Mouse (Mus musculus) G1E (cell line): Measurements from ENCODE around the gene Morn5.

Experiments
- CTCF ChIP-seq: IDR thresholded peaks from 2 replicates; pipeline ENCODE4 v1.5.1; 2012; ENCODE audit warnings: low read depth, low read length, inconsistent platforms, mixed read lengths
- GATA1 ChIP-seq: IDR thresholded peaks from 2 replicates; pipeline ENCODE4 v1.6.1; 2012; ENCODE audit warnings: borderline replicate concordance, low read length, inconsistent platforms, mixed read lengths
- GATA2 ChIP-seq: IDR thresholded peaks from 2 replicates; pipeline ENCODE4 v1.6.1; 2012; ENCODE audit warnings: low read depth, low read length, inconsistent platforms, borderline replicate concordance

- TF ChIP-seq CTCF, result no peak
- no peak for TF ChIP-seq GATA1
- no peak for TF ChIP-seq GATA2
Measured at GRCm38 (mm10) chr2:36093301-36093700, 44.0 kb downstream of the Morn5 start.
